Mouse (Mus musculus) embryonic fibroblast, embryonic 13.5 days (primary cell): ENCODE measurements around the gene Ldlrad3.

Source experiments
- CTCF ChIP-seq: IDR thresholded peaks from 2 replicates; pipeline ENCODE4 v1.5.1; 2011; ENCODE audit warnings: mild to moderate bottlenecking, control low read depth, low read length, moderate library complexity, borderline replicate concordance; ENCODE audit not compliant: insufficient read depth
- POLR2A ChIP-seq: IDR thresholded peaks from 2 replicates; pipeline ENCODE4 v1.6.1; 2011; ENCODE audit warnings: low read depth, mild to moderate bottlenecking, control low read depth, low read length, moderate library complexity

- no peak for TF ChIP-seq CTCF
- no peak for TF ChIP-seq POLR2A
These were observed 36.6 kb upstream of the Ldlrad3 start for GRCm38 (mm10) chr2:102222749-102223148.
